Mouse (Mus musculus) embryonic stem cell, embryonic (primary cell): ENCODE measurements around the gene Arhgap23.

ENCODE experiments used
- CTCF ChIA-PET, 4 experiments: fragments of 300-600 bp in 2 of 4; fragments of 350-600 bp in 2 of 4; sonication (Branson Sonifier 250); formaldehyde crosslinking; loops; one replicate each; lab custom pipeline; 2022; ENCODE audit warnings: inconsistent platforms in 2 of 4; lab: Charles Lee
- POLR2A ChIA-PET, 4 experiments: fragments of 300-600 bp in 2 of 4; fragments of 350-600 bp in 2 of 4; sonication (Branson Sonifier 250); formaldehyde crosslinking; loops; one replicate each; lab custom pipeline; 2022; ENCODE audit warnings: antibody characterized with exemption in 4 of 4, inconsistent platforms in 1 of 4; lab: Charles Lee

Gene Arhgap23

GRCm38 (mm10) chr11:97416637-97417035, 1.3 kb downstream of the Arhgap23 start:
- CTCF ChIA-PET = interaction anchor here (0.5 to 2.8 kb wide), 10 partner anchors 8 to 400 kb away, joined by 3 to 18 read pairs (median 4); no protein-coding TSS in a partner anchor
- POLR2A ChIA-PET = interaction anchor here in 3 of 4 experiments (0.5 to 4.3 kb wide), 27 partner anchors 8 to 1053 kb away, joined by 3 to 62 read pairs (median 8); partner anchors contain the start of genes Socs7 (in 1 of the 3) and Stac2 (in 1 of the 3)

DNA sequence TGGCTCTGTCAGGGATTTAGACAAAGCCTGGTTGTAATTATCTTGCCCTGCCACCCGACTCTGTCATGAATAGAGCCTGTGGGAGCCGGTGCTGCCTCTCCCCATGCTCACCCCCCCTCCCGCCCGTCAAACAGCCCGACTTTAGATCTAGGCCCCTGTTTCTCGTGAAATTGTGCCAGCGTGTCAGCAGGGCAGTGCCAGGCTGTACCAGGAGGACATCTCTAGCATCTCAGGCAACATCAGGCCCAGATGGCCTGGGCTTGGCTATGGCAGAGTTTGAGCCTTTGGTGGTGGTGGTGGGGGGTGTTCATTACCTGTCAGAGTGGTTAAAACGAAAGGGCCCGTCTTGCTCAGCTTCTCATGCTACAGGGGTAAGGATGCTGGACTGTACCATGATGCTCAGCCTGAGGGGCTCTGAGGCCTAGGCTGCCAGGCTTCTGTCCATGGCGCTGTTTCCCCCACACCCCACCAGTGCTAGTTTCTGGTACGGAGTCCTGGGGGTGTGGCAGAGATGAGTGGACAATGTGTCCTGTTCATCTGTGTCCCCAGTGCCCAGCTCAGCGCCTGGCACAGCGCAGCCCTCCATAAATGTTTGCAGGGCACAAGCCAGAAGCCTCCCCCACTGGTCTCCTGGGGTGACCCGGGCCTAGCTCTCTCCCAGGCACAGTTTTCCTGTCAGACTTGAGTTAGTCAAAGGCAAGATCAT, 3.7 kb downstream of the Arhgap23 start:
- CTCF ChIA-PET = interaction anchor here in 2 of 4 experiments (1.6 to 3.6 kb wide), 2 partner anchors 10 to 11 kb away, joined by 6 to 11 read pairs; no protein-coding TSS in a partner anchor
- POLR2A ChIA-PET = interaction anchor here in 3 of 4 experiments (0.6 to 1.7 kb wide), 9 partner anchors 9 to 679 kb away, joined by 4 to 11 read pairs (median 5); no protein-coding TSS in a partner anchor

DNA sequence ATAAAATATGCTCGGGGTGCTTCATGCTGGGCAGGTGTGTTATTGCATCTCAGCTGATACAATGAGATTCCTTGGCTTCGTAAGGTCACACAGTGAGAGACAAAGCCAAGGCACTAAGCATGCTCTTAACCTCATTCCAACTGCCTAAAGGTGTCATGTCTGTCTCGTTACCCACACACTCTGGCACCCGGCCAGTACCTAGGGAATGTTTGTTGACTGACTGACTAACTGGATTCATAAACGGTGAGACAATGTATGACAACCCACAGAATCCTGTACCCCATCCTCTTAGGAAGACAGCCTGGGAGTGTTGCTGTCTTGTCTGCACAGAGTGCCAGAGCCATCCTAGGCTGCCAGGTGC, 4.2 kb downstream of the Arhgap23 start:
- POLR2A ChIA-PET = interaction anchor here in 2 of 4 experiments (0.6 to 1.7 kb wide), 8 partner anchors 8 to 680 kb away, joined by 4 to 11 read pairs (median 4); partner anchors contain the start of gene Socs7 (in 1 of the 2)
- CTCF ChIA-PET = interaction anchor here in 2 of 4 experiments (0.7 to 3.6 kb wide), 3 partner anchors 11 to 86 kb away, joined by 4 to 11 read pairs (median 10); no protein-coding TSS in a partner anchor

GRCm38 (mm10) chr11:97422507-97422906, 7.2 kb downstream of the Arhgap23 start:
- ChIA-PET CTCF (interaction anchor here in 2 of 4 experiments (0.7 to 1.5 kb wide), 5 partner anchors 12 to 52 kb away, joined by 3 read pairs; no protein-coding TSS in a partner anchor), POLR2A (interaction anchor here in 3 of 4 experiments (0.6 to 3.3 kb wide), 8 partner anchors 10 to 348 kb away, joined by 3 to 11 read pairs (median 8); no protein-coding TSS in a partner anchor)

- CTCF ChIA-PET = interaction anchor here in 3 of 4 experiments (0.6 to 2.2 kb wide), 6 partner anchors 9 to 739 kb away, joined by 3 to 7 read pairs (median 4); partner anchors contain the start of gene Arhgap23 (in 1 of the 3)
- POLR2A ChIA-PET = interaction anchor here in 3 of 4 experiments (0.5 to 3.3 kb wide), 14 partner anchors 9 to 159 kb away, joined by 3 to 26 read pairs (median 7); partner anchors contain the start of gene Arhgap23 (in 3 of the 3)
Measured at GRCm38 (mm10) chr11:97424092-97424692, 8.9 kb downstream of the Arhgap23 start.

DNA sequence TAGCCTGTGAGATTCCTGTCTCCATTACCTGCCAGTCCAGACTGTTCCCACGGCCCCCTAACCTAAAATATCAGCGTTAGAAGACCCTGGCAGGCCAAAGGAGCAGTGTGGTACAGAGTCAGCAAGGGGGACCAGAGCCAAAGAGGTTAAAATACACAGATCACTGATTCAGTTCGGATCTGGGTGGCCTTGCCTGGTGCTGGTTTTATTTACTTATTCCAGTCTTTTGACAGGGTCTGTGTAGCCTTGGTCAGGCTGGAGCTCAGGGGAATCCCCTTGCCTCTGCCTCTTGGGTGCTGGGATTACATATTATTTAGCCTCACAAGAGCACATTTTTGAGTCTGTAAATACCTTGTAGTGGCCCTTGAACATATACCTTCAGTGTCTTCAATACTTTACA, 9.5 kb downstream of the Arhgap23 start:
- POLR2A ChIA-PET = interaction anchor here in 3 of 4 experiments (0.5 to 3.3 kb wide), 10 partner anchors 8 to 158 kb away, joined by 3 to 26 read pairs (median 8); partner anchors contain the start of gene Arhgap23 (in 2 of the 3)

GRCm38 (mm10) chr11:97427794-97428725, 12.7 kb downstream of the Arhgap23 start:
- ChIA-PET POLR2A (interaction anchor here (0.6 to 3.5 kb wide), 59 partner anchors 8 to 775 kb away, joined by 3 to 59 read pairs (median 4); partner anchors contain the start of genes Arhgap23 (in 3 of the 4), Mrpl45 (in 2 of the 4), Cdk12 (in 1 of the 4) and Psmb3 (in 1 of the 4)), CTCF (interaction anchor here (0.5 to 2.6 kb wide), 30 partner anchors 8 to 641 kb away, joined by 3 to 18 read pairs (median 5); partner anchors contain the start of genes Arhgap23 (in 2 of the 4), 4933428G20Rik (in 1 of the 4) and Srcin1 (in 1 of the 4))

More for the DNA sequence above, 9.5 kb downstream of the Arhgap23 start:
- CTCF ChIA-PET = interaction anchor here in 3 of 4 experiments (0.6 to 2.2 kb wide), 8 partner anchors 9 to 98 kb away, joined by 3 to 7 read pairs (median 4); partner anchors contain the start of gene Arhgap23 (in 1 of the 3)

GRCm38 (mm10) chr11:97428726-97429077, 13.4 kb downstream of the Arhgap23 start:
- CTCF ChIA-PET = interaction anchor here in 3 of 4 experiments (0.6 to 2.6 kb wide), 13 partner anchors 13 to 147 kb away, joined by 3 to 18 read pairs (median 5); partner anchors contain the start of genes 4933428G20Rik (in 1 of the 3), Arhgap23 (in 1 of the 3) and Srcin1 (in 1 of the 3)
- POLR2A ChIA-PET = interaction anchor here (0.6 to 3.5 kb wide), 19 partner anchors 9 to 342 kb away, joined by 3 to 59 read pairs (median 6); partner anchors contain the start of genes Arhgap23 (in 2 of the 4) and Mrpl45 (in 1 of the 4)

- POLR2A ChIA-PET = no interaction called here
- CTCF ChIA-PET = interaction anchor here in 1 of 4 experiments (2.5 kb wide), 1 partner anchor 13 kb away, joined by 18 read pairs; the partner anchor contains the start of gene Arhgap23
Measured at GRCm38 (mm10) chr11:97429615-97430014, 14.3 kb downstream of the Arhgap23 start.

DNA sequence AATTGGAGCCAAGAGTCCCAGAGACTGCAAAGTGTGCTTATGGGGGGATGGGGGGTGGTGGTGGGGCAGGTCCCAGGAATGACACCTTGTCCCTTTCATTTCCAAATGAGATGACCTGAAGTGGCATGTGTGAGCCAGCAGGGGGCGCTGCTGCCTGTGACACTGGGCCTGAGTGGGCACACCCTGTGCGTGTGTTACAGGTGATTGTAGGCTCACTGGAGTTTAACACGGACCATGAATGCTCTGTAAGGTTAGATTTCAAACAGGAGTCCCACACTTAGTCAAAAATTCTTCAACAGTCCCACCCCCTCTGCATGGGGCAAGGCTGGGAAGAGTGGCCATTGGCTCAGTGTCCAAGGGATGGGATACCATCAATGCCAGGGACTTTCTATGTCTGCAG, 16.7 kb downstream of the Arhgap23 start:
- CTCF ChIA-PET = interaction anchor here (0.6 to 1.4 kb wide), 13 partner anchors 18 to 505 kb away, joined by 3 to 12 read pairs (median 3); no protein-coding TSS in a partner anchor

GRCm38 (mm10) chr11:97432983-97433539, 17.7 kb downstream of the Arhgap23 start:
- POLR2A ChIA-PET = interaction anchor here in 3 of 4 experiments (0.6 to 2.3 kb wide), 9 partner anchors 9 to 194 kb away, joined by 3 to 16 read pairs (median 4); partner anchors contain the start of gene Arhgap23 (in 2 of the 3)
- CTCF ChIA-PET = interaction anchor here in 2 of 4 experiments (0.8 to 1.3 kb wide), 4 partner anchors 27 to 146 kb away, joined by 3 to 7 read pairs (median 5); no protein-coding TSS in a partner anchor

More for the DNA sequence above, 16.7 kb downstream of the Arhgap23 start:
- POLR2A ChIA-PET = interaction anchor here in 3 of 4 experiments (0.7 to 1.9 kb wide), 12 partner anchors 17 to 187 kb away, joined by 3 to 5 read pairs (median 4); partner anchors contain the start of gene Arhgap23 (in 1 of the 3)

- POLR2A ChIA-PET = interaction anchor here (0.6 to 4.6 kb wide), 63 partner anchors 8 to 978 kb away, joined by 3 to 62 read pairs (median 5); partner anchors contain the start of genes Arhgap23 (in 3 of the 4), Cisd3 (in 1 of the 4), Epop (in 1 of the 4) and Erbb2 (in 1 of the 4)
- CTCF ChIA-PET = interaction anchor here (0.5 to 3.5 kb wide), 50 partner anchors 11 to 1625 kb away, joined by 3 to 49 read pairs (median 6); partner anchors contain the start of genes Arhgap23 (in 2 of the 4), Mrpl45 (in 1 of the 4) and Stard3 (in 1 of the 4)
Measured at GRCm38 (mm10) chr11:97434121-97434520, 18.8 kb downstream of the Arhgap23 start.

- POLR2A ChIA-PET = interaction anchor here (0.5 to 4.6 kb wide), 81 partner anchors 7 to 977 kb away, joined by 3 to 62 read pairs (median 4); partner anchors contain the start of genes Arhgap23 (in 3 of the 4), Cisd3 (in 1 of the 4), Epop (in 1 of the 4) and Erbb2 (in 1 of the 4)
- CTCF ChIA-PET = interaction anchor here (0.5 to 3.5 kb wide), 69 partner anchors 7 to 1624 kb away, joined by 3 to 49 read pairs (median 5); partner anchors contain the start of genes Arhgap23 (in 2 of the 4), Mrpl45 (in 1 of the 4), Socs7 (in 1 of the 4) and Stard3 (in 1 of the 4)
Measured at GRCm38 (mm10) chr11:97434704-97435454, 19.5 kb downstream of the Arhgap23 start.

- POLR2A ChIA-PET = interaction anchor here (0.5 to 4.6 kb wide), 51 partner anchors 8 to 414 kb away, joined by 3 to 62 read pairs (median 4); partner anchors contain the start of genes Arhgap23 (in 3 of the 4), Cisd3 (in 1 of the 4), Epop (in 1 of the 4) and Psmb3 (in 1 of the 4)
- CTCF ChIA-PET = interaction anchor here in 3 of 4 experiments (0.5 to 3.5 kb wide), 24 partner anchors 8 to 241 kb away, joined by 3 to 49 read pairs (median 6); partner anchors contain the start of genes Arhgap23 (in 1 of the 3) and Socs7 (in 1 of the 3)
Measured at GRCm38 (mm10) chr11:97435808-97436491, 20.6 kb downstream of the Arhgap23 start.
